Mouse (Mus musculus): Measurements from ENCODE around the gene Ankrd44. TPM values are rescaled to one million over a fixed set of nuclear protein-coding genes. Genes with fewer than 3 reads are reported as not detected.

The Ankrd44 gene
- polyA plus RNA-seq, 1 experiment, result 3.7 TPM

DNA sequence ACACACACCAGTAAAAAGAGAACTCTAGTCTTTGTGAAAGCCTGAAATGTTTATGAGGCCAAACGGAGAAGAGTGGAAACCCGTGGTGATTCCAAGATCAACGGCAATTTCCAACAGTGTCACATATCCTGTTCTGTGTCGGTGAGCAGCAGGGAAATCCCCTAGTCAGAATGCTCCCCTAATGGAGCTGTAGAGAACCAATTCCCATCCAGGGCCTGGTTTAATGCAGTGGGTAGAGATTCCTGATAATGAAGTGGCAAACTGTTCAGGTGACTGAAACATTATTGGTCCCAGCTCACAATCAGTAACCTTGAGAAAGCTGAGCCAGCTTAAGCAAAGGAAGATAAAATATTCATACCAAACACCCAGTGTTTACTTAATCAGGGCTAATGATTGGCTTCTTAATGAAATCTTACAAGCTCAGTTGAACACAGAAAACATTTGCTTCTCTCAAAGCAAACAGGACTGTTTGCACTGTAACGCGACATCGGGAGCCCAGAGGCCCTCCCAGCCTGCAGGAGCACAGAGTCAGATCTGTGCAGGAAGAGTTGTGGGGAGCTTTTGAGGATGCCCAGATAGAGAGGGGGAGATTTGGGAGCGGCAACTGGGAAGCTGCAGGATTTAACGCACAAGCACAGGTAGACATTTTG lies 110.9 kb downstream of the Ankrd44 start:
- WGBS, result 39% methylated on average over 9 of the region's 9 CpGs
- Histone ChIP-seq H3K4me3 (ENCODE audit: low read depth, low read length) (no peak overlapping the region), H3K27me3 (ENCODE audit: control insufficient read depth, insufficient read depth, low read length) (no peaks in the 10 kb centered on the region), H3K36me3 (ENCODE audit: control insufficient read depth, insufficient read depth, low read length) (no peaks in the 10 kb centered on the region), H3K27ac (ENCODE audit: insufficient read depth, low read depth, low read length) (no peak overlapping the region), H3K4me1 (ENCODE audit: control insufficient read depth, insufficient read depth, insufficient read length, low read length) (no peaks in the 10 kb centered on the region)
- TF ChIP-seq POLR2A (IDR thresholded peaks at IDR 0.05; ENCODE audit: low read depth, low read length) (no peak), CTCF (IDR thresholded peaks at IDR 0.05; ENCODE audit: extremely low read depth, insufficient read length, insufficient replicate concordance, low read depth, low read length) (no peak)

DNA sequence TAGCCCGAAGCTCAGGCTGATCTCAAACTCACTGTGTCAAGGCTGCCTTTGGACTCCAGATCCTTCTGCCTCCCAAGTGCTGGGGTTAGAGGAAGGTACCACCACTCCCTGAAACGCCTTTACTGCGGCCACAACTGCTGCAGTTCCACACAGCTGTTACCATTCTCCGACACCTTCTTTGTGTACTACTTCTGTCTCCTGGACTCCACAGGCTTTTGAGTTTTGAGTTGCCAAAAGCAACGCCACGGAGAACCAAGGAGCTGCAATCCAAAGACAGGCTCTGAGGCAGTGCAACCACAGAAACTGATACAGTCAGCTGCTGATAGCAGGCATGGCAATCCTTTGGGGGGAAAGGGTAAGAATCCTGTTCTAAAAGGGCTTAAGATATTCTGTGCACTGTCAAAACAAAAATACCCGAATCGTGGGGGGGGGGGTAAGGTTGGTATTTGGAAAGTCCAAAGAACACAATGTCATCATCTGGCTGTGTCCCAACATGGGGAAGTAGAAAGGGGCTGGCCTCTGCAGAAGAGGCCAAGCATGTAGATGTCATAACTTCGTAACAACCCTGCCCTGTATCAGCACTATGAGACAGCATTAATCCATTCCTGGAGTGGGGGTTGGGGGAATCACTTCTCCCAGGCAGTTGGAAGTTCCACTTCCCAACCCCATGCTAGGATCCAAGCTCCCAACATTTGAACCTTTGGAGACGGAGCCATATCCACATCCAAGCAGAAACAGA lies 116.2 kb downstream of the Ankrd44 start:
- TF ChIP-seq POLR2A (IDR thresholded peaks at IDR 0.05; ENCODE audit: low read depth, low read length) (no peak), CTCF (IDR thresholded peaks at IDR 0.05; ENCODE audit: extremely low read depth, insufficient read length, insufficient replicate concordance, low read depth, low read length) (no peak)
- no peaks in the 10 kb centered on the region for H3K36me3 ChIP-seq (ENCODE audit: control insufficient read depth, insufficient read depth, low read length)
- H3K27ac ChIP-seq (ENCODE audit: insufficient read depth, low read depth, low read length), result no peak overlapping the region
- no peaks in the 10 kb centered on the region for H3K4me1 ChIP-seq (ENCODE audit: control insufficient read depth, insufficient read depth, insufficient read length, low read length)
- no peak overlapping the region for H3K4me3 ChIP-seq (ENCODE audit: low read depth, low read length)
- 78% methylated on average over 10 of the region's 10 CpGs for WGBS
- no peaks in the 10 kb centered on the region for H3K27me3 ChIP-seq (ENCODE audit: control insufficient read depth, insufficient read depth, low read length)

DNA sequence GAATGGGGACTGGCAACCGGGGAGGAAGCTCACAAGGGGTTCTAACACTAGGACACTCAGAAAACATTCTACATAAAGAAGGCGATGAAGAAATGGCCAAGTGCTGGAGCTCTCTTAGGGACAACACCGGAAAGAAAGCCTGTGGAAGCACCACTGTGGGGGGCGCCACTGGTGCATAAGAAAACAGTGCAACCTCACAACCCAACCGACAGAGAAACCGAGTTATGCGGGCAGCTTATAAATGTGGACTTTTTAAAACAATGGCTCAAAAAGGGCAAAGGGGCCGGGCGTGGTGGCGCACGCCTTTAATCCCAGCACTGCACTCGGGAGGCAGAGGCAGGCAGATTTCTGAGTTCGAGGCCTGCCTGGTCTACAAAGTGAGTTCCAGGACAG lies 117.1 kb downstream of the Ankrd44 start:
- Histone ChIP-seq H3K4me1 (ENCODE audit: control insufficient read depth, insufficient read depth, insufficient read length, low read length) (no peaks in the 10 kb centered on the region), H3K27me3 (ENCODE audit: control insufficient read depth, insufficient read depth, low read length) (no peaks in the 10 kb centered on the region), H3K27ac (ENCODE audit: insufficient read depth, low read depth, low read length) (no peak overlapping the region), H3K4me3 (ENCODE audit: low read depth, low read length) (no peak overlapping the region), H3K36me3 (ENCODE audit: control insufficient read depth, insufficient read depth, low read length) (no peaks in the 10 kb centered on the region)
- TF ChIP-seq POLR2A (IDR thresholded peaks at IDR 0.05; ENCODE audit: low read depth, low read length), result no peak
- TF ChIP-seq CTCF (IDR thresholded peaks at IDR 0.05; ENCODE audit: extremely low read depth, insufficient read length, insufficient replicate concordance, low read depth, low read length), result no peak
- WGBS, result 98% methylated on average over 13 of the region's 13 CpGs

DNA sequence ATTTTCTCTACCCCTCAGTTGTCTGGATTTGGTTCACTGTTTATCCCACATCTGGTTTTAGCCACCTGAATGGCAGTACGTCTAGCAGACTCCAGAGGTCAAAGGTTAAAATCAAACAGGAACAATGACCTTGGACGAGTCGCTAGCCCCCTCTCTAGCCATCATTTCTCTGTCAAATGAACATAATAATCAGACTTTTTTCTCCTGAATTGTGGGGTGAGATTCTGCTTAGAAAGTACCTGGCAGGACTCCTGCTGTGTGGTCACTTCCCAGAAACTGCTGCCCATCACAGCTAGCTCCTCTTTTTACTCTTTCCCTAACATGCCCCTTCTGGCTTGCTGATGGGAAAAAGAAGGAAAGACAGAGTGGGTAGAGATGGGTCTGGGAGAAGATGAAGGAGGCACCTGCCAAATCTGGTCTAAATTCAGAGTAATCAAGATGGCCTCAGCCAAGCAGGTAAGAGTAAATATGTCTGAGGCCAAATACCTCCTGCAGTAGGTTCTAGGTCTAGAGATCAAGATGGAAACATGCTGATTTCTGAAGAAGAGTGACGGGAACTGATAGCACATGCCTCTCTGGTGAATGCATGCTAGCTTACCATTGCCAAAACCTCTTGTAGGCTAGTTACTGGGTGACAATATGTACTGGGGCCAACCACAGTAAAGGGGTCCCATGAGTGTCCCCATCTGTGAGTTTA lies 117.6 kb downstream of the Ankrd44 start:
- TF ChIP-seq POLR2A (IDR thresholded peaks at IDR 0.05; ENCODE audit: low read depth, low read length) (no peak), CTCF (IDR thresholded peaks at IDR 0.05; ENCODE audit: extremely low read depth, insufficient read length, insufficient replicate concordance, low read depth, low read length) (no peak)
- H3K27ac ChIP-seq (ENCODE audit: insufficient read depth, low read depth, low read length), result no peak overlapping the region
- H3K36me3 ChIP-seq (ENCODE audit: control insufficient read depth, insufficient read depth, low read length), result no peaks in the 10 kb centered on the region
- no peaks in the 10 kb centered on the region for H3K4me1 ChIP-seq (ENCODE audit: control insufficient read depth, insufficient read depth, insufficient read length, low read length)
- 80% methylated on average over 4 of the region's 4 CpGs for WGBS
- H3K27me3 ChIP-seq (ENCODE audit: control insufficient read depth, insufficient read depth, low read length), result no peaks in the 10 kb centered on the region
- no peak overlapping the region for H3K4me3 ChIP-seq (ENCODE audit: low read depth, low read length)

DNA sequence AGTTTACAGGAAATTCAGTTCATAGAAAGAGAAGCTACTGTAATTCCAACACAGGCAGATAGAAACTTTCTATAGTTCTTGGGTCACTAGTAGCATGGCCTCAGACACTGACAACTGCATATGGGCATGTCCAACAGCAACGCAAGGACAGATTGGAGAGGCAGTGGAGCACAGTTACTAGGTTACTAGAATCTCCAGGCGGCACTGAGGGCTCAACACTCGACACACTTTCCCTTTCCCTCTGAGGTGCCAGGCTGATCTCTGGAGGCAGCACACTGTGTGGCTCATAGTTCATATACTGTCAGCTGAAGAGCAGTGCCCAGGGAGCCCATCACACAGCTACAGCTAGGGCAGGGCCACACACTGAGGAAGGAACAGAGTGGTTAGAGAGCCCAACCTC lies 118.4 kb downstream of the Ankrd44 start:
- Histone ChIP-seq H3K27ac (ENCODE audit: insufficient read depth, low read depth, low read length) (no peak overlapping the region), H3K4me1 (ENCODE audit: control insufficient read depth, insufficient read depth, insufficient read length, low read length) (no peaks in the 10 kb centered on the region), H3K4me3 (ENCODE audit: low read depth, low read length) (no peak overlapping the region), H3K36me3 (ENCODE audit: control insufficient read depth, insufficient read depth, low read length) (no peaks in the 10 kb centered on the region), H3K27me3 (ENCODE audit: control insufficient read depth, insufficient read depth, low read length) (no peaks in the 10 kb centered on the region)
- TF ChIP-seq CTCF (IDR thresholded peaks at IDR 0.05; ENCODE audit: extremely low read depth, insufficient read length, insufficient replicate concordance, low read depth, low read length) (no peak), POLR2A (IDR thresholded peaks at IDR 0.05; ENCODE audit: low read depth, low read length) (no peak)
- 90% methylated on average over 3 of the region's 3 CpGs for WGBS

DNA sequence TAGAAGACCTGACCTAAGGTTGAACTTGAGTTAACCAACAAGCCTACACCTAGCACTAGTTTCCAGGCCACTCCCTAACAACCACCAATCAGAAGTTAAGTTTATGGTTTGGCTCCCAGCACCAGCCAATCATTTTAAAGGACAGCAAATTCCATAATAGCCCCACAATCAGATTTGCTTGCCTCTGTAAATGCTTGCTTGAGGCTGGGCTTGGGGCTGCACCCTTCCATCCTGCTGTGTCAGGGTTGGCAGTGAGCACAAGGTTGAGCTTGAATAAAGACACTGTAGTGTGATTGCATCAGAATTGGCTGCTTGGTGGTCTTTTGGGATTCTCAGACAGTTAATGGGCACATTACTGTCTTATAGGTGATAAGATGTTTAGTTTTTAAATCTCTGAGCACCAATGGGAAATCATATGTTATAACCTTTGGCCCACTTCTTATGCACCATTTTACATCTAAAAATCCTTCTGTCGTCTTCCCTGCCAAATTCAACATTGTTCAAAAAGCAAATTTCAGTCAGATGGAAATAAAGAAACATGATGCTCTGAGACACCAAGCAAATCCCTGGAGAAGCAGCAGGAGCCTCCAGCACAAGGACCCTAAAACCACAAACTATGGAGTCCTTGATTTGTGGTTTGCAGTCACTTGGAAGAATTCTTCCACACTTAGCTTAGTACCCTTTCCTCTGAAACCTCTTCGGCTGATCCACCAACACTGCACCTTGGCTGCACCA lies 119.9 kb downstream of the Ankrd44 start:
- TF ChIP-seq CTCF (IDR thresholded peaks at IDR 0.05; ENCODE audit: extremely low read depth, insufficient read length, insufficient replicate concordance, low read depth, low read length) (no peak), POLR2A (IDR thresholded peaks at IDR 0.05; ENCODE audit: low read depth, low read length) (no peak)
- H3K27ac ChIP-seq (ENCODE audit: insufficient read depth, low read depth, low read length), result no peak overlapping the region
- H3K4me3 ChIP-seq (ENCODE audit: low read depth, low read length), result no peak overlapping the region
- H3K36me3 ChIP-seq (ENCODE audit: control insufficient read depth, insufficient read depth, low read length), result no peaks in the 10 kb centered on the region
- no peaks in the 10 kb centered on the region for H3K27me3 ChIP-seq (ENCODE audit: control insufficient read depth, insufficient read depth, low read length)
- 90% methylated on average over 2 of the region's 2 CpGs for WGBS
- H3K4me1 ChIP-seq (ENCODE audit: control insufficient read depth, insufficient read depth, insufficient read length, low read length), result no peaks in the 10 kb centered on the region; the same call in 1 of the 2 replicates

Measured in small intestine, adult 2 months (tissue).